Mouse (Mus musculus) myocyte (in vitro differentiated cells): ENCODE results near the gene Vsig10l. TPM values are rescaled to one million over a fixed set of nuclear protein-coding genes. Genes with fewer than 3 reads are reported as not detected.

ENCODE experiments used
- H3K27me3 ChIP-seq: one replicate; pipeline ENCODE4 v1.6.1; 2011; ENCODE audit not compliant: control insufficient read depth, insufficient read depth, insufficient read length
- H3K36me3 ChIP-seq: one replicate; pipeline ENCODE4 v1.6.1; 2011; ENCODE audit not compliant: control insufficient read depth, insufficient read depth
- H3K4me2 ChIP-seq: one replicate; pipeline ENCODE4 v1.6.1; 2011; ENCODE audit warnings: low read depth, control low read depth
- H3K4me3 ChIP-seq: one replicate; pipeline ENCODE4 v1.5.1; 2011; ENCODE audit warnings: mild to moderate bottlenecking, control low read depth, moderate library complexity
- H3K79me2 ChIP-seq: one replicate; pipeline ENCODE4 v1.6.1; 2011; ENCODE audit not compliant: control insufficient read depth, insufficient read depth
- H3ac ChIP-seq: one replicate; pipeline ENCODE4 v1.6.1; 2011; ENCODE audit not compliant: control insufficient read depth, insufficient read length
- CEBPB ChIP-seq: IDR thresholded peaks from 2 replicates; pipeline ENCODE4 v1.6.1; 2011; ENCODE audit warnings: mild to moderate bottlenecking, moderate library complexity; ENCODE audit not compliant: poor library complexity, insufficient read depth, severe bottlenecking
- E2F4 ChIP-seq: IDR thresholded peaks from one replicate; pipeline ENCODE4 v1.6.1; 2011; ENCODE audit warnings: mild to moderate bottlenecking, control low read depth, moderate library complexity; ENCODE audit not compliant: insufficient read depth
- MAX ChIP-seq: IDR thresholded peaks from one replicate; pipeline ENCODE4 v1.6.1; 2011; ENCODE audit warnings: low read depth, mild to moderate bottlenecking, control low read depth
- MYOD1 ChIP-seq, 3 experiments: IDR thresholded peaks; one replicate each; pipeline ENCODE4 v1.6.1; 2011; ENCODE audit warnings: control low read depth in 2 of 3, low read depth in 2 of 3, mild to moderate bottlenecking in 2 of 3, moderate library complexity in 1 of 3; ENCODE audit not compliant: insufficient read length in 2 of 3, control insufficient read depth in 1 of 3
- MYOG ChIP-seq, 3 experiments: IDR thresholded peaks; one replicate each; pipeline ENCODE4 v1.6.1; 2011; ENCODE audit warnings: control low read depth in 2 of 3, low read depth in 2 of 3, mild to moderate bottlenecking in 2 of 3; ENCODE audit not compliant: insufficient read length in 2 of 3, control insufficient read depth in 1 of 3, insufficient read depth in 1 of 3
- POLR2A ChIP-seq: IDR thresholded peaks from one replicate; pipeline ENCODE4 v1.6.1; 2011; ENCODE audit warnings: low read depth, mild to moderate bottlenecking, control low read depth, moderate library complexity; ENCODE audit not compliant: insufficient read length
- POLR2AphosphoS2 ChIP-seq: IDR thresholded peaks from one replicate; pipeline ENCODE4 v1.6.1; 2011; ENCODE audit warnings: low read depth, control low read depth; ENCODE audit not compliant: insufficient read length
- REST ChIP-seq: IDR thresholded peaks from one replicate; pipeline ENCODE4 v1.6.1; 2011; ENCODE audit warnings: mild to moderate bottlenecking, control low read depth, moderate library complexity; ENCODE audit not compliant: insufficient read depth, insufficient read length
- SRF ChIP-seq: IDR thresholded peaks from one replicate; pipeline ENCODE4 v1.6.1; 2011; ENCODE audit warnings: low read depth; ENCODE audit not compliant: control insufficient read depth, insufficient read length
- TCF12 ChIP-seq: IDR thresholded peaks from one replicate; pipeline ENCODE4 v1.6.1; 2011; ENCODE audit warnings: mild to moderate bottlenecking, control low read depth; ENCODE audit not compliant: poor library complexity, insufficient read depth, severe bottlenecking
- TCF3 ChIP-seq: IDR thresholded peaks from one replicate; pipeline ENCODE4 v1.6.1; 2011; ENCODE audit warnings: low read depth, control low read depth; ENCODE audit not compliant: insufficient read length
- USF1 ChIP-seq: IDR thresholded peaks from one replicate; pipeline ENCODE4 v1.6.1; 2011; ENCODE audit warnings: low read depth, mild to moderate bottlenecking, control low read depth, moderate library complexity
- polyA plus RNA-seq: library from polyadenylated mRNA; unstranded; fragments of >200 nt; fragmentation: generic; extraction: Trizol; gene quantifications from one replicate; pipeline ENCODE4 v1.2.1, GENCODE M21; 2012; ENCODE audit warnings: missing spikeins

Gene Vsig10l
- polyA plus RNA-seq, 1 experiment = 0.73 TPM

DNA sequence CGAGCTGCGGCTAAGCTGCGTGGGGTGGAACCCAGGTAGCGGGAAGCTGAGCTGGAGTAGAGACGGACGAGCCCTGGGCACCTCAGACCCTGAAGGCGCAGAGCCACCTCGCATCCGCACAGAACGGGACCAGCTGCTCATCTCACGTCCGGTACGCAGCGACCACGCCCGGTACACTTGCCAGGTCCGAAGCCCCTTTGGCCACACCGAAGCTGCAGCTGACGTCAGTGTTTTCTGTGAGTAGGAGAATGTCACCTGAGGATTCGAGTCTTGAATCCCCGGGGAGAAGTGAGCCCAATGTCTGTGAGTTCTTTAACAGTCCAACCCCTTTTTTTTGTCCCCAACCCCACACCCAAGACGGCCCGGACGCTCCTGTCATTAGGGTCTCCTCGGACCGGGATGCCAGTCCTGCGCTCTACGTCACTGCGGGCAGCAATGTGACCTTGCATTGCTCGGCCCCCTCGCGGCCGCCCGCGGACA lies 2.0 kb downstream of the Vsig10l start:
- Histone ChIP-seq H3K4me2 (peak overlapping the region; percentile 97), H3ac (no peak overlapping the region), H3K79me2 (no peaks in the 10 kb centered on the region), H3K36me3 (no peaks in the 10 kb centered on the region), H3K4me3 (peak overlapping the region; percentile 32), H3K27me3 (no peaks in the 10 kb centered on the region)
- TF ChIP-seq TCF3 (no peak), SRF (no peak), POLR2A (no peak), MYOD1 (IDR thresholded peaks at IDR 0.05; ENCODE audit: control insufficient read depth in 1 of 3, insufficient read length in 2 of 3, low read depth in 2 of 3) (peak in 1 of 3 experiments; percentile 2), REST (no peak), POLR2AphosphoS2 (no peak), E2F4 (no peak), MAX (no peak)

GRCm38 (mm10) chr7:43465344-43466098 lies 2.6 kb downstream of the Vsig10l start:
- H3K4me2 ChIP-seq = peak overlapping the region; percentile 97
- H3K36me3 ChIP-seq = no peaks in the 10 kb centered on the region
- no peaks in the 10 kb centered on the region for H3K79me2 ChIP-seq
- H3ac ChIP-seq = no peak overlapping the region
- TF ChIP-seq POLR2A (peak; percentile 15), USF1 (no peak), MYOD1 (IDR thresholded peaks at IDR 0.05; ENCODE audit: control insufficient read depth in 1 of 3, insufficient read length in 2 of 3, low read depth in 2 of 3) (peak in 1 of 3 experiments; percentile 0)
- H3K4me3 ChIP-seq = peak overlapping the region; percentile 32
- no peaks in the 10 kb centered on the region for H3K27me3 ChIP-seq

- Histone ChIP-seq H3ac (no peak overlapping the region), H3K79me2 (no peaks in the 10 kb centered on the region), H3K36me3 (no peaks in the 10 kb centered on the region), H3K4me2 (peak overlapping the region; percentile 97), H3K4me3 (peak overlapping the region; percentile 32), H3K27me3 (no peaks in the 10 kb centered on the region)
- TF ChIP-seq CEBPB (no peak), MYOD1 (IDR thresholded peaks at IDR 0.05; ENCODE audit: control insufficient read depth in 1 of 3, insufficient read length in 2 of 3, low read depth in 2 of 3) (peak in 1 of 3 experiments; percentile 33), MYOG (IDR thresholded peaks at IDR 0.05; ENCODE audit: control insufficient read depth in 1 of 3, insufficient read depth in 1 of 3, insufficient read length in 2 of 3, low read depth in 2 of 3) (peak in 2 of 3 experiments; percentile 10 to 42)
These were observed 3.2 kb downstream of the Vsig10l start for GRCm38 (mm10) chr7:43466099-43466694.

- H3K27me3 ChIP-seq = no peaks in the 10 kb centered on the region
- no peaks in the 10 kb centered on the region for H3K36me3 ChIP-seq
- no peak overlapping the region for H3K4me2 ChIP-seq
- no peak overlapping the region for H3ac ChIP-seq
- TF ChIP-seq USF1 = no peak
- TF ChIP-seq TCF12 = no peak
- TF ChIP-seq REST = no peak
- no peak for TF ChIP-seq MYOD1 (IDR thresholded peaks at IDR 0.05; ENCODE audit: control insufficient read depth in 1 of 3, insufficient read length in 2 of 3, low read depth in 2 of 3)
- no peak for TF ChIP-seq POLR2A
- TF ChIP-seq CEBPB = no peak
- TF ChIP-seq TCF3 = no peak
- TF ChIP-seq MYOG (IDR thresholded peaks at IDR 0.05; ENCODE audit: control insufficient read depth in 1 of 3, insufficient read depth in 1 of 3, insufficient read length in 2 of 3, low read depth in 2 of 3) = no peak
- TF ChIP-seq POLR2AphosphoS2 = no peak
- no peak for TF ChIP-seq SRF
- H3K4me3 ChIP-seq = no peak overlapping the region
- H3K79me2 ChIP-seq = no peaks in the 10 kb centered on the region
These were observed 7.4 kb downstream of the Vsig10l start for GRCm38 (mm10) chr7:43470373-43470772.

GRCm38 (mm10) chr7:43475706-43476105 lies 12.8 kb downstream of the Vsig10l start:
- no peaks in the 10 kb centered on the region for H3K79me2 ChIP-seq
- H3K4me3 ChIP-seq = no peak overlapping the region
- TF ChIP-seq TCF12 = no peak
- no peak overlapping the region for H3ac ChIP-seq
- H3K4me2 ChIP-seq = no peak overlapping the region
- H3K36me3 ChIP-seq = no peaks in the 10 kb centered on the region
- H3K27me3 ChIP-seq = no peaks in the 10 kb centered on the region
